Mouse (Mus musculus): Measurements from ENCODE around the gene Fndc3a. TPM values are rescaled to one million over a fixed set of nuclear protein-coding genes. Genes with fewer than 3 reads are reported as not detected.
A peak's percentile ranks its signal among the peaks of the same experiment; 100 is the strongest.

Fndc3a gene
- polyA plus RNA-seq, 1 experiment from 2014 or later, result 17.1 TPM

- H3K27me3 ChIP-seq (ENCODE audit: control insufficient read depth, insufficient read depth, low read length), result peaks cover 20% of the 10 kb centered on the region
- H3K4me3 ChIP-seq (ENCODE audit: low read length), result no peak overlapping the region
- ATAC-seq (replicated peaks; ENCODE audit: extremely low read depth, insufficient read depth, low FRiP score), result no peak
- H3K27ac ChIP-seq (ENCODE audit: low read length), result no peak overlapping the region
- H3K9ac ChIP-seq (ENCODE audit: low read length), result no peak overlapping the region
- peaks cover 8% of the 10 kb centered on the region; the same call in 1 of the 2 replicates for H3K36me3 ChIP-seq (ENCODE audit: control insufficient read depth, insufficient read depth)
- no peaks in the 10 kb centered on the region for H3K9me3 ChIP-seq (replicated peaks; ENCODE audit: control insufficient read depth, low read length)
- H3K4me1 ChIP-seq (ENCODE audit: control insufficient read depth, insufficient read depth, low read length), result peaks cover 10% of the 10 kb centered on the region
- H3K4me2 ChIP-seq (ENCODE audit: low read depth, low read length), result no peak overlapping the region
- 82% methylated on average over 5 of the region's 5 CpGs for WGBS
Observed at GRCm38 (mm10) chr14:72536392-72537017, 173.3 kb downstream of the Fndc3a start.

GRCm38 (mm10) chr14:72533862-72534261, 175.9 kb downstream of the Fndc3a start:
- H3K27ac ChIP-seq (ENCODE audit: low read length), result no peak overlapping the region
- no peak overlapping the region for H3K9ac ChIP-seq (ENCODE audit: low read length)
- no peak overlapping the region for H3K4me2 ChIP-seq (ENCODE audit: low read depth, low read length)
- peaks cover 36% of the 10 kb centered on the region for H3K27me3 ChIP-seq (ENCODE audit: control insufficient read depth, insufficient read depth, low read length)
- no peak overlapping the region for H3K4me3 ChIP-seq (ENCODE audit: low read length)
- no peaks in the 10 kb centered on the region for H3K9me3 ChIP-seq (replicated peaks; ENCODE audit: control insufficient read depth, low read length)
- peaks cover 10% of the 10 kb centered on the region for H3K4me1 ChIP-seq (ENCODE audit: control insufficient read depth, insufficient read depth, low read length)
- H3K36me3 ChIP-seq (ENCODE audit: control insufficient read depth, insufficient read depth), result no peaks in the 10 kb centered on the region
- ATAC-seq (replicated peaks; ENCODE audit: extremely low read depth, insufficient read depth, low FRiP score), result no peak
- 59% methylated on average over 7 of the region's 7 CpGs for WGBS

GRCm38 (mm10) chr14:72532028-72532917, 177.5 kb downstream of the Fndc3a start:
- peak overlapping the region; percentile 51 for H3K4me3 ChIP-seq (ENCODE audit: low read length)
- no peaks in the 10 kb centered on the region for H3K9me3 ChIP-seq (replicated peaks; ENCODE audit: control insufficient read depth, low read length)
- peaks cover 39% of the 10 kb centered on the region for H3K27me3 ChIP-seq (ENCODE audit: control insufficient read depth, insufficient read depth, low read length)
- H3K4me2 ChIP-seq (ENCODE audit: low read depth, low read length), result peak overlapping the region; percentile 78
- WGBS, result 2% methylated on average over 54 of the region's 54 CpGs
- H3K36me3 ChIP-seq (ENCODE audit: control insufficient read depth, insufficient read depth), result no peaks in the 10 kb centered on the region
- no peak overlapping the region for H3K27ac ChIP-seq (ENCODE audit: low read length)
- H3K9ac ChIP-seq (ENCODE audit: low read length), result 0 out of 2 replicates have a peak overlapping the region, but pooled peaks have one; percentile 25
- H3K4me1 ChIP-seq (ENCODE audit: control insufficient read depth, insufficient read depth, low read length), result peaks cover 10% of the 10 kb centered on the region
- ATAC-seq (replicated peaks; ENCODE audit: extremely low read depth, insufficient read depth, low FRiP score), result no peak

- ATAC-seq (replicated peaks; ENCODE audit: extremely low read depth, insufficient read depth, low FRiP score), result no peak
- 68% methylated on average over 1 of the region's 1 CpGs for WGBS
- no peaks in the 10 kb centered on the region for H3K36me3 ChIP-seq (ENCODE audit: control insufficient read depth, insufficient read depth)
- H3K4me2 ChIP-seq (ENCODE audit: low read depth, low read length), result no peak overlapping the region
- peaks cover 3% of the 10 kb centered on the region for H3K4me1 ChIP-seq (ENCODE audit: control insufficient read depth, insufficient read depth, low read length)
- H3K27me3 ChIP-seq (ENCODE audit: control insufficient read depth, insufficient read depth, low read length), result peaks cover 26% of the 10 kb centered on the region
- peaks cover 2% of the 10 kb centered on the region; the same call in 1 of the 2 replicates for H3K9me3 ChIP-seq (replicated peaks; ENCODE audit: control insufficient read depth, low read length)
- no peak overlapping the region for H3K27ac ChIP-seq (ENCODE audit: low read length)
- no peak overlapping the region for H3K4me3 ChIP-seq (ENCODE audit: low read length)
- no peak overlapping the region for H3K9ac ChIP-seq (ENCODE audit: low read length)
Observed at GRCm38 (mm10) chr14:72527126-72527525, 182.7 kb downstream of the Fndc3a start.

- no peaks in the 10 kb centered on the region for H3K36me3 ChIP-seq (ENCODE audit: control insufficient read depth, insufficient read depth)
- ATAC-seq (replicated peaks; ENCODE audit: extremely low read depth, insufficient read depth, low FRiP score), result no peak
- H3K27me3 ChIP-seq (ENCODE audit: control insufficient read depth, insufficient read depth, low read length), result no peaks in the 10 kb centered on the region
- no peaks in the 10 kb centered on the region for H3K9me3 ChIP-seq (replicated peaks; ENCODE audit: control insufficient read depth, low read length)
- no peak overlapping the region for H3K27ac ChIP-seq (ENCODE audit: low read length)
- no peak overlapping the region for H3K4me3 ChIP-seq (ENCODE audit: low read length)
- 27% methylated on average over 2 of the region's 2 CpGs for WGBS
- H3K9ac ChIP-seq (ENCODE audit: low read length), result no peak overlapping the region
- H3K4me2 ChIP-seq (ENCODE audit: low read depth, low read length), result no peak overlapping the region
- no peaks in the 10 kb centered on the region for H3K4me1 ChIP-seq (ENCODE audit: control insufficient read depth, insufficient read depth, low read length)
Observed at GRCm38 (mm10) chr14:72519561-72519960, 190.2 kb downstream of the Fndc3a start.

GRCm38 (mm10) chr14:72518786-72519185, 191.0 kb downstream of the Fndc3a start:
- H3K9ac ChIP-seq (ENCODE audit: low read length), result no peak overlapping the region
- no peaks in the 10 kb centered on the region for H3K9me3 ChIP-seq (replicated peaks; ENCODE audit: control insufficient read depth, low read length)
- H3K4me2 ChIP-seq (ENCODE audit: low read depth, low read length), result no peak overlapping the region
- 70% methylated on average over 6 of the region's 6 CpGs for WGBS
- no peak overlapping the region for H3K27ac ChIP-seq (ENCODE audit: low read length)
- no peak overlapping the region for H3K4me3 ChIP-seq (ENCODE audit: low read length)
- no peaks in the 10 kb centered on the region for H3K27me3 ChIP-seq (ENCODE audit: control insufficient read depth, insufficient read depth, low read length)
- no peaks in the 10 kb centered on the region for H3K36me3 ChIP-seq (ENCODE audit: control insufficient read depth, insufficient read depth)
- ATAC-seq (replicated peaks; ENCODE audit: extremely low read depth, insufficient read depth, low FRiP score), result no peak
- no peaks in the 10 kb centered on the region for H3K4me1 ChIP-seq (ENCODE audit: control insufficient read depth, insufficient read depth, low read length)

- WGBS, result 17% methylated on average over 5 of the region's 5 CpGs
- H3K36me3 ChIP-seq (ENCODE audit: control insufficient read depth, insufficient read depth), result no peaks in the 10 kb centered on the region
- H3K4me2 ChIP-seq (ENCODE audit: low read depth, low read length), result peak overlapping the region; percentile 30; the same call in 1 of the 2 replicates
- H3K27me3 ChIP-seq (ENCODE audit: control insufficient read depth, insufficient read depth, low read length), result no peaks in the 10 kb centered on the region
- no peak overlapping the region for H3K27ac ChIP-seq (ENCODE audit: low read length)
- no peak overlapping the region for H3K4me3 ChIP-seq (ENCODE audit: low read length)
- ATAC-seq (replicated peaks; ENCODE audit: extremely low read depth, insufficient read depth, low FRiP score), result no peak
- no peak overlapping the region for H3K9ac ChIP-seq (ENCODE audit: low read length)
- no peaks in the 10 kb centered on the region for H3K9me3 ChIP-seq (replicated peaks; ENCODE audit: control insufficient read depth, low read length)
- no peaks in the 10 kb centered on the region for H3K4me1 ChIP-seq (ENCODE audit: control insufficient read depth, insufficient read depth, low read length)
Observed at GRCm38 (mm10) chr14:72516376-72516775, 193.4 kb downstream of the Fndc3a start.

- Histone ChIP-seq H3K9ac (ENCODE audit: low read length) (peak overlapping the region; percentile 67), H3K27me3 (ENCODE audit: control insufficient read depth, insufficient read depth, low read length) (no peaks in the 10 kb centered on the region), H3K4me1 (ENCODE audit: control insufficient read depth, insufficient read depth, low read length) (peaks cover 7% of the 10 kb centered on the region), H3K4me2 (ENCODE audit: low read depth, low read length) (peak overlapping the region; percentile 81), H3K4me3 (ENCODE audit: low read length) (peak overlapping the region; percentile 51), H3K36me3 (ENCODE audit: control insufficient read depth, insufficient read depth) (no peaks in the 10 kb centered on the region), H3K9me3 (replicated peaks; ENCODE audit: control insufficient read depth, low read length) (no peaks in the 10 kb centered on the region), H3K27ac (ENCODE audit: low read length) (no peak overlapping the region)
- whole genome bisulfite sequencing, result 16% methylated on average over 11 of the region's 11 CpGs
- ATAC-seq (replicated peaks; ENCODE audit: extremely low read depth, insufficient read depth, low FRiP score), result 0 out of 2 replicates have a peak, but pooled peaks have one; percentile 14
Observed at GRCm38 (mm10) chr14:72506723-72507420, 202.9 kb downstream of the Fndc3a start.

All from heart, embryonic 16.5 days (tissue).